Mouse (Mus musculus) heart, embryonic 12.5 days (tissue): Measurements from ENCODE around the gene Ngfr. TPM values are rescaled to one million over a fixed set of nuclear protein-coding genes. Genes with fewer than 3 reads are reported as not detected.

Experiments used
- polyA plus RNA-seq: library from polyadenylated mRNA; unstranded; fragments of >200 nt; fragmentation: Nextera tagmentation; extraction: Ambion mirVana; gene quantifications from 2 replicates; pipeline ENCODE4 v1.2.1, GENCODE M21; 2016

Ngfr gene
- polyA plus RNA-seq, 1 experiment from 2014 or later: 3.9 TPM

Other genes starting within 250 kb of the Ngfr start
- 86.0 and 86.5 TPM in 2 replicates for gene Slc35b1, start 203.0 kb downstream of the Ngfr start, polyA plus RNA-seq
- 115 and 119 TPM in 2 replicates for gene Spop, start 173.7 kb downstream of the Ngfr start, polyA plus RNA-seq
- gene Nxph3, start 73.2 kb downstream of the Ngfr start, polyA plus RNA-seq: 0.40 and 0.43 TPM in 2 replicates
- gene Phb, start 79.2 kb upstream of the Ngfr start, polyA plus RNA-seq: 260 and 286 TPM in 2 replicates
- gene Zfp652, start 124.9 kb upstream of the Ngfr start, polyA plus RNA-seq: 12.8 and 14.3 TPM in 2 replicates
- 0.56 and 0.76 TPM in 2 replicates for gene B130006D01Rik, start 135.9 kb upstream of the Ngfr start, polyA plus RNA-seq
- 0.65 and 0.66 TPM in 2 replicates for gene Phospho1, start 236.8 kb upstream of the Ngfr start, polyA plus RNA-seq
- 39.1 and 39.2 TPM in 2 replicates for gene Gngt2, start 249.5 kb upstream of the Ngfr start, polyA plus RNA-seq